Mouse (Mus musculus) ES-E14 (cell line): ENCODE data around the gene Satb2. TPM values are rescaled to one million over a fixed set of nuclear protein-coding genes. Genes with fewer than 3 reads are reported as not detected.
A peak's percentile ranks its signal among the peaks of the same experiment; 100 is the strongest.

Source experiments
- DNase-seq: peaks from one replicate; pipeline ENCODE4 v3.0.0-alpha.2; 2013; ENCODE audit warnings: low read depth, low spot score
- H3K27ac ChIP-seq: 2 replicates; pipeline ENCODE4 v1.5.1; 2012; ENCODE audit warnings: low read depth, mild to moderate bottlenecking, low read length, moderate library complexity, mixed read lengths; ENCODE audit not compliant: poor library complexity, insufficient read depth, severe bottlenecking
- H3K36me3 ChIP-seq: 2 replicates; pipeline ENCODE4 v1.6.1; 2012; ENCODE audit warnings: mild to moderate bottlenecking, low read length, moderate library complexity, mixed read lengths; ENCODE audit not compliant: control insufficient read depth, poor library complexity, insufficient read depth, severe bottlenecking
- H3K4me1 ChIP-seq, 2 experiments: fragments of 150-350 bp in 1 of 2; sonication (generic) in 1 of 2; 2 replicates each; pipeline ENCODE4 v1.6.1; 2012; ENCODE audit warnings: low read length in 2 of 2, mild to moderate bottlenecking in 1 of 2, mixed read lengths in 1 of 2; ENCODE audit not compliant: control insufficient read depth in 2 of 2, insufficient read depth in 2 of 2, poor library complexity in 1 of 2
- H3K4me3 ChIP-seq, 2 experiments: fragments of 150-350 bp in 1 of 2; sonication (generic) in 1 of 2; 2 replicates each; pipeline ENCODE4 v1.5.1; 2012; ENCODE audit warnings: low read length in 2 of 2, low read depth in 1 of 2, mild to moderate bottlenecking in 1 of 2, mixed read lengths in 1 of 2; ENCODE audit not compliant: insufficient read depth in 1 of 2, poor library complexity in 1 of 2, severe bottlenecking in 1 of 2
- H3K9ac ChIP-seq: 2 replicates; pipeline ENCODE4 v1.6.1; 2012; ENCODE audit warnings: low read depth, mild to moderate bottlenecking, low read length, mixed read lengths; ENCODE audit not compliant: poor library complexity, insufficient read depth, severe bottlenecking
- H3K9me3 ChIP-seq: fragments of 150-350 bp; sonication (generic); 2 replicates; pipeline ENCODE4 v1.6.1; 2012; ENCODE audit warnings: low read depth, mild to moderate bottlenecking, low read length; ENCODE audit not compliant: control insufficient read depth, insufficient read depth
- CHD2 ChIP-seq: IDR thresholded peaks from 2 replicates; pipeline ENCODE4 v1.6.1; 2014; ENCODE audit warnings: mild to moderate bottlenecking, low read depth, low read length, inconsistent platforms
- HCFC1 ChIP-seq: IDR thresholded peaks from 2 replicates; pipeline ENCODE4 v1.6.1; 2012; ENCODE audit warnings: low read length, inconsistent platforms, borderline replicate concordance; ENCODE audit not compliant: insufficient read depth
- MAFK ChIP-seq: IDR thresholded peaks from 2 replicates; pipeline ENCODE4 v1.6.1; 2014; ENCODE audit warnings: mild to moderate bottlenecking, low read depth, low read length, inconsistent platforms; ENCODE audit not compliant: insufficient read depth
- ZC3H11A ChIP-seq: IDR thresholded peaks from 2 replicates; pipeline ENCODE4 v1.6.1; 2012; ENCODE audit warnings: low read depth, mild to moderate bottlenecking, inconsistent platforms, low read length, borderline replicate concordance
- ZNF384 ChIP-seq: IDR thresholded peaks from 2 replicates; pipeline ENCODE4 v1.6.1; 2012; ENCODE audit warnings: low read depth, low read length, inconsistent platforms
- in situ Hi-C, 2 experiments: fragments of 600-800 bp; cut with MboI; formaldehyde crosslinking; loops; one replicate each; pipeline ENCODE4 v1.15.1; 2025; ENCODE audit warnings: low sequenced_read_pairs in 2 of 2, inconsistent platforms in 1 of 2; ENCODE audit not compliant: unreplicated experiment in 2 of 2
- total RNA-seq: library from RNA; depleted of rRNA; stranded (reverse); fragments of 300-350 nt; gene quantifications from 2 replicates; pipeline ENCODE4 v1.2.3, GENCODE M21; 2012

The Satb2 gene
- total RNA-seq, 1 experiment: 2.8 TPM

GRCm38 (mm10) chr1:56992310-56992709 is 13.9 kb upstream of the Satb2 start:
- H3K9me3 ChIP-seq: no peaks in the 10 kb centered on the region
- no peak for DNase-seq
- no peaks in the 10 kb centered on the region for H3K4me1 ChIP-seq
- H3K9ac ChIP-seq: no peak overlapping the region
- in situ Hi-C loops: loop anchor here in 1 of 2 experiments (25.0 kb wide), 1 partner anchor 1105 kb away; no protein-coding TSS in a partner anchor
- H3K4me3 ChIP-seq: no peak overlapping the region
- no peaks in the 10 kb centered on the region for H3K36me3 ChIP-seq
- no peak overlapping the region for H3K27ac ChIP-seq
- TF ChIP-seq MAFK (no peak), ZNF384 (no peak), CHD2 (no peak), ZC3H11A (no peak), HCFC1 (no peak)

- Histone ChIP-seq H3K36me3 (no peaks in the 10 kb centered on the region), H3K4me1 (no peaks in the 10 kb centered on the region), H3K9ac (no peak overlapping the region), H3K9me3 (no peaks in the 10 kb centered on the region), H3K27ac (no peak overlapping the region), H3K4me3 (no peak overlapping the region)
- TF ChIP-seq ZNF384 (no peak), HCFC1 (no peak), ZC3H11A (0 out of 2 replicates have a peak, but pooled peaks have one; percentile 13)
- DNase-seq: no peak
- in situ Hi-C loops: loop anchor here in 1 of 2 experiments (25.0 kb wide), 1 partner anchor 1104 kb away; no protein-coding TSS in a partner anchor
Measured at GRCm38 (mm10) chr1:56991613-56992012, 13.2 kb upstream of the Satb2 start.

DNA sequence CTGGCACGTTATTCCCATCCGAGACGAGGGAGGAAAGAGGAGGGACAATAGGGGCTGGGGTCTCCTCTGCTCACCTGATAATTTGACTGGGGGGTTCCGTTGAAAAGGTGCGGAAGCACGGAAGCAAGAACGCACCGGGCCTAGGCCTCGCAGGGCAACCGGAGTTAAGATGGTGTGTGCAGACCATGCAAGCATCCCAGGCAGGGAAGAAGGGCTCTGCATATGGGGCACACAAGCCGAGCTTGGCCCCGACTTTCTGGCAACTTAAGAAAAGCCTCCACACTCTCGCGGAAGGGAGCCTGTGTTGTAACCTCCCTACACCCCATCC is 6.0 kb upstream of the Satb2 start:
- TF ChIP-seq CHD2 (no peak), MAFK (no peak), ZC3H11A (no peak), HCFC1 (no peak), ZNF384 (no peak)
- Histone ChIP-seq H3K4me1 (no peaks in the 10 kb centered on the region), H3K9me3 (no peaks in the 10 kb centered on the region), H3K36me3 (no peaks in the 10 kb centered on the region), H3K27ac (no peak overlapping the region), H3K4me3 (no peak overlapping the region; a peak in 1 of 4 replicates), H3K9ac (no peak overlapping the region)
- DNase-seq: no peak
- in situ Hi-C loops: loop anchor here in 1 of 2 experiments (25.0 kb wide), 1 partner anchor 1097 kb away; no protein-coding TSS in a partner anchor

DNA sequence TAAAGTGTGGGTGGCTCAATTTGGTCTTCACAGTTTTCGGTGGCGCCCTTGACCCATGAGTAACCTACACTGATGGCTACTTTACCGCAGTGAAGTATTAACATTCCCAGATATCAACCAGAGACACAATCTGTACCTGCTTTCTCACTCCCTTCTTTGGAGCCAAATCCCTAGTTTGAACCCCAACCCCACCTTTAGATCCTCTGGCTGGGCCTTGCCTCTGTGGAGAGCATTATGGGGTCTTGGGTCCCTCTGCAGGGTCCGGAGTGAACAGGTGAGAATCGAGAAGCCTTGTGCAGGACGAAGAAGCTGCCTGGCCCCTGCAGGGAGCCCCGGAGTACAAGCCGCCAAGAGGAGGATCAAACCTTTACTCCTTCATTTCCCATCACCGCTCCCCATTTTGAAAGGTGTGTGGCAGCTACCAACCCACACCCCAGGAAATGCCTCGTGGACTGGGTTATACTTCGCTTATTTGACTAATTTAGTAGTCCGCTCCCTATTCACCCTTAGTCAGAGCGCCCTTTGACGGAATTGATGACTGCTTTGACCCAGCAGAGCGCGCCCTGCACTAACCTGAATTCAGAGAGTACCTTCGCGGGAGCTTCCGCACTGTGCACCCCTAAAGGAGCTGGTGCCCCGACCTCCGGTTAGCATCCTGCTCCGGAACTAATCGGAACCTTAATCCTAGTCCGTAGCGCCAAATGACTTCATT is 5.5 kb upstream of the Satb2 start:
- no peaks in the 10 kb centered on the region for H3K4me1 ChIP-seq
- no peaks in the 10 kb centered on the region for H3K9me3 ChIP-seq
- no peaks in the 10 kb centered on the region for H3K36me3 ChIP-seq
- peak overlapping the region in 1 of 2 experiments; percentile 15; a peak in 2 of 4 replicates for H3K4me3 ChIP-seq
- H3K9ac ChIP-seq: no peak overlapping the region
- TF ChIP-seq ZNF384 (no peak), ZC3H11A (no peak), CHD2 (no peak), MAFK (no peak), HCFC1 (no peak)
- no peak for DNase-seq
- in situ Hi-C loops: loop anchor here in 1 of 2 experiments (25.0 kb wide), 1 partner anchor 1097 kb away; no protein-coding TSS in a partner anchor
- no peak overlapping the region for H3K27ac ChIP-seq
